Mouse (Mus musculus) layer of hippocampus, postnatal 10 days (tissue): ENCODE measurements around the gene 4931406P16Rik. TPM values are rescaled to one million over a fixed set of nuclear protein-coding genes. Genes with fewer than 3 reads are reported as not detected.
A peak's percentile ranks its signal among the peaks of the same experiment; 100 is the strongest.

Experiments used
- DNase-seq, 2 experiments: peaks; one replicate each; pipeline ENCODE4 v3.0.0; 2021; ENCODE audit warnings: low spot score in 2 of 2
- total RNA-seq, 2 experiments: library from RNA; stranded (reverse); gene quantifications; 2 replicates each; pipeline ENCODE4 v1.2.3; 2021

Gene 4931406P16Rik
- total RNA-seq, 2 experiments from 2014 or later: 57.7 to 62.4 TPM

DNA sequence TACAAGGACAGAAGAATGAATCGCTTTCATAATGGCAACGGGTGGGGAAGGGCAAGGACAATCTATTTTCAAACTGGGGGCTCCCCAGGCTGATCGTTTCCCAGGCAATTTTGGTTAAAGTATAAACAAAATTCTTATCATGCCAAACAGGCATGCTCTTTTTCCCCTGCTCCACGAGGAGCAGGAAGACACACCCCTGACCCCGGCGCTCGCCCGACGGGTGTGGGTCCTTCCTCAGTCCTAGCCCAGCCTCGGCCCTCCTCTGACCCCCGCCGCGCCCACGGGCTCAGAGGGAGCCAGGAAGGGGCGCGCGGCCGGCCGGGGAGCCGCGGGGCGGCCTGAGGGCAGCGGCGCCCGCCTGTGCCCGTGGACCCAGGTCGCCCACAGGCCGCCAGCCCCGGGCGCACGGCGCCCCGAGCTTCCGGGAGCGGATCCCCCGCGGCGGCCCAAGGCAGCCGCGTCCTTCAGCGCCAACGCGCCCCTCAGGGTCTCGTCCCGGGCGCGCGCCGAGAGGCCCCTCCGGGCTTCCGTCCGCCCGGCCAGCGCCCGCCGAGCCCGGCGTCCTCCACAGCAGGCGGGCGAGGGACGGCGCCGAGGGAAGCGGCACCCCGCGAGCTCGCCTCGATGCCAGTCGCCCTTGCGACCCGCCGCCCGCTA is 437 bp downstream of the 4931406P16Rik start:
- no peak for DNase-seq

DNA sequence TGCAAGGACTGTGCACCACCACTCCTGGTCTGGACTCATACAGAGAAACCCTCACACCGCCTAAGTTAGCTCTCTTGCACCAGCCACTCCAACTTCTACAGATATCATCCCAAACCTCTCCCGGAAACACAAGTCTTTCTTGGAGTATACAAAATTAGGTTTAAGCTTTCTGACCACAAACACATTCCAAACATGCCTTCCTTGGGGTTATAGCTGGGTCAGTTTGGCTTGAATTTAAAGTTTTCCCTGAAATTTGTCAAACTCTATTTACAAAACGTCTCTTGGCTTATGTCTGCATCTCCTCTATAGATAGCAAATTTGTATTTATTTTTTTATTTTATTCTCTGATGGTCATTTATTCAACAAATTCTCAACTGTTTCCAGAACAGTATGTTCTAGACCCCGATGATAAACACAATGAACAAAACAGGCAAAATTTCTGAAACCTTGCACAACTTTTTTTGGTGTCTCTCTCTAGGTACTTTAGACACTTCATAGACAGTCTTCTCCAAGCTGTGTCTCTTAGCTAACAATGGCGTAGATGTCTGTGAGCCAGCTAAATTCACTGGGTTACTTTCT is 4.1 kb downstream of the 4931406P16Rik start:
- no peak for DNase-seq

DNA sequence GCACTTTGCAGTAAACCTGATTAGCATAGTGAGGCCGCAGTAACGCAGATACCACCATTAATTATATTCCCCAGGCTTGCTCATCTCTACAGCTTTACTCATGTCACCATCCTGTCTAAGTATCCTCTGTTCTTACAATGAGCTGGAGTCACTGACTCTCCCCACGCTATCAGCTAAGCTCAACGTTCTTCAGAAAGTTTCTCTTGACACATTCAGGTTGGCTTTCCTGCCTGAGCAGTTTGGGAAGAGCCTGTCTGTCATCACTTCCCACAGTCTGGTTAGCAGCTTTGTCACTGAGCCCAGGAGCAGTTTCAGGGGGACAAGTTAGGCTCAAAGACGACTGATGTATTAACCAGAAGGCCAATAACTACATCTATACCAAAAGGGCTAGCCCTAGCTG is 4.8 kb downstream of the 4931406P16Rik start:
- no peak for DNase-seq

DNA sequence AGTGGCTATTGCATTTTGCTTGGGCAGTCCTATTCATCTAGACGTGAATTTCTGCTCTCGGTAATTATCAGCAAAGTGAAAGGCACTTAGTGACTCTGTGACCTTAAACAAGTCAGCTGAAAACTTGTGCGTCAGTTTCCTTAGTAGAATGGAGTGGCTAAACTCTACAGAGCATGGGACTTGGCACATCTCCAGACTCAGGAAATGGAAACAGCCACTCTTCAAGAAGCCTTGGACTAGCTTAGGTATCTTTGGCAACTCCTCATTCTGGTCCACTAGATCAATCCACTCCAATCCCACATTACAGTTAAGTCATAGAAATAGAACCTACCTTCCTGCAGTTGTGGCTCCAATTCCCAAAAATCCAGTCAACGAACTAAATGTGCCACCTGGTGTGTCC is 7.9 kb downstream of the 4931406P16Rik start:
- no peak for DNase-seq

DNA sequence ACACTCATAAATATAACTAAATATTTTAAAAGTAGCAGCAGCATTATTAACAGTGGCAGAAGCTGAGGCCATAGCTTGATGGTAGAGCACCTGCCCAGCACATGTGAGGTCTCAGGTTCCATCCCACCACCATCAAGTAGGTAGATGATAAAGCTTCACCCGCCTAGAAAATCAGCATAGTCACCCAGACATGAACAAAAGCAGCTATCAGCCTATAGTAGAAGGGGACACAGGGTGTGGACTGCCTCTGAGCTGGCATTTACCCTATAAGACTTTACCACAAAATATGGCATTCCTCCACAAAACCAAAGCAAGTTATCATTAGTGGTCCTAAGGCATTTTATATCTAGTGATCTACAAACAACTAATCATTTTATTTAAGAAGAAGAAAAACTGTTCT is 10.7 kb downstream of the 4931406P16Rik start:
- no peak for DNase-seq

DNA sequence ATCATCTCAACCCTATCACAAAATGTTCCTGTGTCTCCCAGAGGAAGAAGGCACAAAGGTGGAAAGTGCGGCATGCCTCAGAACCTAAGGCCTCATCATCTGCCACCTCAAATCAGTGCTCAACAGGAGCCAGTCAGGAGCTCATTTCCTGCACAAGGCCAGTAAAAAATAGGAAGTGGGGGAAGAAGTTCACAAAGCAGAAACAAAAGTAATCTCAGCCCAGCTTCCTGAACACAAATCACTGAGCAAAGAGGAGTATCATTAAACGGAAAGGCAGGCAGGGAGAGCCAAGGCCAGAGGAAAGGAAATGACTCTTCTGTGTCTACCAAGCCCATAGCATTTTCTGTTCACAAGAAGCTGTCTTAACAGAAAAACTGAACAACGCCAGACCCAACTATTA is 11.4 kb downstream of the 4931406P16Rik start:
- DNase-seq: no peak

DNA sequence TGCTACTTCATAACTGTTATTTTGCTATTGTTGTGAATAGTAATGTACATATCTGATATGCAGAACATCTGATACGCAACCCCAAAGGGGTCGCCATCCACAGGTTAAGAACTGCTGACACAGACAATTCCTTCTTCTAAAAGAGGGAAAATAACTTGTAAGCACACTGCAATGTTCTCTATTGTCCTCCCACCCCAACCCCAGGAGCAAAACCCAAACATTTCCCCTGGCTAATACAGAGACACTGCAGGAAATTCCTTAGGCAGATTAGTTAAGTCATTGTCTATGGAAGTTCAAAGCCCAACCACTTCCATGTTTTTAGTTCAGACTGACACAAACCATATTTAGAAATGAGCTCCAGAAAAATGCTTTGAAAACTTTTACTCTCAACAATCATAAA is 14.5 kb downstream of the 4931406P16Rik start:
- DNase-seq: no peak

DNA sequence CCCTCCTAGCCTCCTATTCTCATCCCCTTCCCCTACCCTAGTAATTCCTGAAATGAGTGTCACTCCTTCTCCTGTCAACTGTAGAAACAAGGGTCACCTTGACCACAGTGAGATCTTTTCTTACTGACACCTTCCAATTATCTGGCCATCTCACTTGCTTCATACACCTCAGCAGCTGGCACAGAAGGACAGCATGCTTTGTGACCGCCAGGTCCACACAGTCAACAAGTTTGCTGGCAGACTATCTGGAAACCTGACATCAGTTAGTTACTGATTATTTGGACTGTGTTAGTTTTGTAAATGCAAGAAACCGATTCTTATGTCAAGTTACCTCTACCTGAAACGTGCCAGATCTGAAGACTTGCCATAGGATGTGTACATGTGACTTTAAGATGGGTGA is 17.2 kb downstream of the 4931406P16Rik start:
- no peak for DNase-seq

DNA sequence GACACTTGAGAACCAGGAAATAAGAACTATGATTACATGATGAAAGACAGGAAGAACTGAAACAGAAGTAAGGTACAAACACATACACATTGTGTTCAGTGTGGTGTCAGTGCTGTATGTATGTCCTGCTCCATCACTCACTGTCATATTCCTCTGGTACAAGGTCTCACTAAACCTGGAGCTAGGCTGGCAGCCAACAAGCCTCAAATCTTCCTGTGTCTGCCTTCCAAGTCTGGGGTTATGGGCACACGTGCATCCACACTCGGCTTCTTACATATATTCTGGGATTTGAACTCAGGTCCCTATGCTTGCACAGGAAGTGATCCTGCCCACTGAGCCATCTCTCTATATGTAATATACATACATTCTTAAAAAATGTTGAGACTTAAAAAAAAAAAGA is 20.7 kb downstream of the 4931406P16Rik start:
- no peak for DNase-seq

DNA sequence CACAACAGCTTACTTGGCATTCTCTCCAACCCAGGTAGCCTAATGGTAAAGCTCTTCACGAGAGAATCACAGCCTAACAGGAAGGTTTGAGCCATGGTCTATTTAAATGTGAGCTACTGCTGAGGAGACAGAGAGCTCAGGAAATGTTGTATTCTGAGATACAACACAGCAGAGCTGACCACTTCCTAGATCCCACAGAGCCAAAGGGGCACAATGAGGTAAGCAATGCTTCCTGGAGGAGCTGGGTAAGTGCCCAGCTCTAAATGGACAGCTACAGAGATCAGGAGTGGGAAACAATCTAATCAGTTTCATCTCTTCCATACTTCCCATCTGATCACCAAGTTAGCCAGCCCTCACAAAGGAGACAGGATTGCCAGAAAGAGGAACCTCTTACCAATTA is 22.1 kb downstream of the 4931406P16Rik start:
- DNase-seq: no peak

DNA sequence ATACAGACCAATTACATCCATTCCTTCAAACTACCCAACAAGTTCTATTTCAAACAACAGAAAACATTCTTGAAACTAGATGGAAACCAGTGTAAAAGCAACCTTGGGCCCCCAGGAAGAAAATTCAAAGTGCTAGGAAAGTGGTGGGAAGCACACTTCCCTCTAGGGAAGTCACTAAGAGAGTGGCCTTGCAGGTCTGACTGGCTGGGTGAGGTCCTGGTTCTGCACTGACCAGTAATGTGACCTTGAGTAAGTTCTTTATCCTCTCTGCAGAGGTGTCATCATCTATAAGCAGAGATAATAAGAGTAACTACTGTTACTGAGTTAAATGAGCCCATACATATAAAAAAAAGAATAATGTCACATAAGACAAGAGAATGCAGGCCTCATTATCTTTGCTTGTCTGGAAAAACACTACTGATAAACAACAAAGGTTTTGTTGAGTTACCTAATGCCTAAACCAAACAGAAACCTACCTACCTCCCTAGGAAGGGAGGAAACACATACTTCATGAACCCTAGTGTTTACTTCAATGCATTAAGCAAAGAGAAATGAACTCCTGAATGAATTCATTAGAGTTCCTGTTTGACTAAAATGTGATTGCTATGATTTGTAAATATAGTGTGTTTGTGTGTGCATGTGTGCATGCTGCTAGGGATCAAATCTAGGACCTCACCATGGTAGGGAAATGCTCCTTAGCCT is 22.8 kb downstream of the 4931406P16Rik start:
- no peak for DNase-seq

DNA sequence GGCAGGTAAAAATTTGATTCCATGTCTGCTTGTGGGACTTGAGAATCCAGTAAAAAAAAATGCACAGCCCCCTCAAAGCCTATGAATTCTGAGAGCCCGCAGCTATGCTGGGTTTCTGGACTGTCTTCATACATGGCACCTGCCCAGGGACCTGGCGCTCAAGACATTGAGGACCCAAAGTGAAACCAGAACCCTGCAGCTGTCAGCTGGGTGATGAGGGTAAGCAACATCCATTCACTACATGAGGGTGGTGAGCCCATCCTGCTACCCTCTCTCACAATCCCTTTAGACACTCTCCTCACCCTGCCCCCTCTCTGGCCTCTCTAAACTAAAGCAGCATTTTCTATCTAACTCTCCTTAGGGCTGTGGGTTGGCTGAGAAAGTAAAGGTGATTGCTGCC is 35.7 kb downstream of the 4931406P16Rik start:
- no peak for DNase-seq

DNA sequence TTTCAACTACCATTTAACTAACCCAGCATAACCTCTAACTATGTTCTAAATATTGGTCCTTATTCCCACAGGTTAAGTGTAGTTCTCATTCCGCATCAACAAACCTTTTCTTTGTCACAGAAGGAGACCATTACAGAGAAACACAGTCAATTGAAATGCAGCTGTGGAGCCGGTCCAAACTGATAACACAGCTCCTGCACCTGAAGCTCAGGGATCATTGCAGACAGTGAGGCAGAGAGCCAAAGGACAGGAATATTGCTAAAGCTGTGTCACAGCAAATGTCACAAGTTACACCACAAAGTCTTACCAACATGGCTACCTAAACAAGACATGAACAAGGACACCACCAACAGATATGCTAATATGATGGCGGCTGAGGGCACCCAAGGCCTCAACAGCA is 37.3 kb downstream of the 4931406P16Rik start:
- DNase-seq: no peak

DNA sequence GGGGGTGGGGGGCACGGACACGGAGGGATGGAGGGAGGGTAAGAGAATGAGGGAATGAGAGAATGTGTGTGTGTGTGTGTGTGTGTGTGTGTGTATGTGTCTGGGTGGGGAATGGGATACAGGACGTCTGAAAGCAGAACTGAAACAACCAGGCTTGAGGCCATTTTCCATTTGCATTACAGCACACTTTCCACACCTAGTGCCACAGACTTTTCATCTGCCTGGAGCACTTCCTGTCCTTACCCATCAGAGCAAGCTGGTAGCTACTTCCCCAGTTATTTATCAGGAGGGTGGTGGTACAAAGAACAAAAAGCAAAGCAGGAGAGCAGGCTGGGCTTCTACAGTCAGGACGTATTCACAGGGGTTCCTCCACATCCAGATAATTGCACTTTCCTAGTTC is 40.9 kb downstream of the 4931406P16Rik start:
- DNase-seq: no peak

DNA sequence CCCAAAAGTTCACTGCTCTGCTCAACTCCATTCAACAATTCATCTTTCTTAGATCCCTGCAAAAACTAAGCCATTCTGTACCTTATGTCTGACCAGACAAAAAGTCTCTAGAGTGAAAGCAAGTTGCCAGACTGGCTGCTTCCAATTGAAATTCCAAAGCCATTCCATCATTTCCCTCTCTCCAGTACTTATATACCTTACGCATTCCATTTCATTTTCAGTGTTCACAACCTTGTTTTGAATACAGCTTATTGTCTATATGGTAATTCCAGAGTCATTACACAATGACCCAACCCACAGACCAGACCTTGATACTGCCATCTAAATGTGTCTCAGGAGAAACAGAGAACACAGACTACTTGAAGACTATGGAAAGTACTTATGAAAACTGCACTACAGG is 44.9 kb downstream of the 4931406P16Rik start:
- no peak for DNase-seq

DNA sequence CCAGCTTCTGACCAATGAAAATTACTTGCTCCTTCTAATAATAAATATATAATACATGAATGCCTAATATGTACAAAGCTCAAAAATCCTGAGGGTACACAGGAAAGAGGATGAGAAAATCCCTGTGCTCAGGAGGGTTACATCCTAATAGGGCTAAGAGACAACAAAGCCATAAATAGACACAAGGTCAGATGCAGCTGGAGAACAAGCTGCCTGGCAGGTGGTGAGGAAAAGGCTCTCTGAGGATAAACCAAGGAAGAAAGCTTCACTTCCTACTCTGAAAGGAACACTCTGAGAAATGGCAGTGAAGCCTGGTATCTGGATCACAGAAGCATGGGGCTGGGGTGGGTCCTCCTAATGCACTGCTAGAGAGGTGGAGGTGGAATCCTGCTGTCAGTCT is 46.9 kb downstream of the 4931406P16Rik start:
- DNase-seq: no peak

DNA sequence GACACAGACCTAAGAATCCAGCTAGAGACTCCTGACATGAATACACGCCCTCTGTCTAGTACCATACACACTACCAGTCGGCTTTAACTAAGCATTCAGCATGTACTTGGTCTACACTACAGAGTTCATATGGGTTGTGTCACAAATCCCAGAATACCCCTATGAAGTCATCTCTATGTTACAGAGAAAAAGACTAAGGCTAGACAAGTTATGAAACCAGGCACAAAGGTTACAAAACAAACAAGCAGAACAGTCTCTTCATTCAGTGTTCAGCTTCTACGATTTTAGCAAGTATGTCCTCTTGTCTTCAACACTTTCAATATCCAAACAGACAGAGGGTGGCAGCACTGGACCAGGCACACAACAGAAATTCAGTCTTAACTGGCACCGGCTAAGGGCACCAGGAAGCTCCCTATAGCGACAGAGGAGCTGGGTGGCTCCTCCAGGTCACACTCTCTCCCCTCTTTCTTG is 47.4 kb downstream of the 4931406P16Rik start:
- DNase-seq: peak; percentile 59 to 73

DNA sequence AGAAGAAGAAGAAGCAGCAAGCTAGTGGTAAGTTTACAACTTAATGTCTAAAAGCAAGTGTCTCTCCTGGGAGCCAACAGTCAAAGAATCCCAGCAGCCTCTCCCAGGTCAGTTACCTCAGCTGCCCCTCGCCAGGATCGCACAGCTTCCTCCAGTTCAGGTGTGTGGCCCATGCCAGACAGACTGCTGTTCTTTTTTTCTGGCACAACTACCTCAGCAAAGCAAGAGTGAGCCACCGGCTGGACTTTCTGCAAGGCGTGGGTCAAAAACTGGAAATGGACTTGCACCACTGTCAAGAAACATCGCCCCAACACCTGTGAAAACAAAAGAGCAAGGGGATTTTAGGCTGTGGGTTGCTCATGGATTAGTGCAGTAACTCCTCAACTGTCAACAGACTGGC is 49.9 kb downstream of the 4931406P16Rik start:
- no peak for DNase-seq

DNA sequence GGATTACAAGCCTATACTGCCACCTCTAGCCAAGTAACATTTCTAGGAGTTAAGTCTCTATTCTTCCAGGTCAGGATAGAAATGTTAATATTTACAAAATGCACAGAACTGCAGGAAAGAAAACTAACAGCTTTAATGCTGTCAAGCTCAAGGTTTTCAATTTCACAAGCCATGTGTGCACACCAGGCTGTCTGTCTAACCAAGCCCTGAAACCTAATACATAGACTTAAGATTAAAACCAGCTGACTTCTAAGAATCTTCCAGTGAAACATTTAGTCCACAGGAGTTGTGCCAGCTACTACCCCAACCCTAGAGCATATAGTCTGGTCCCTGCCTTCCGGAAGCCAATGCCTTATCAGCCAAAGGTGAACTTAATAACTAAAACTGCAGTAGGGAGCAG is 54.9 kb downstream of the 4931406P16Rik start:
- DNase-seq: no peak

DNA sequence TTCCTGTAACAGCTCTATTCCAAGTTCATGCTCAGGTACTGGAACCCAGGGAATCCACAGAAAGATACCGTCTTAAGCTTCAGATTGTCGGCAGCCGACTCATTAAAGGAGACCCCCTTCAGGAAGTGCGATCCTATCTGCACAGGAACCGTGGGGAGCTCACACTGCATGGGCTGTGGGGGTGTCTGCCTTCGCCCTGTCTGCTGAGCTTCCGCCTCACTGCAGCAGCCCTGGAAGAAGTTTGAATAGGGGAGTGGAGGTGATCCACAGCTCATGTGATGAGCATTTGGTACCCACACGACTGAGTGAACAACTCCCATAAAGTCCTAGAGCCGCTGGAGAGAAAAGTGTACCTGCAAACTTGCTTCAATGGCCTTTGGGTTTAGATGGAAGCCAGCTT is 56.1 kb downstream of the 4931406P16Rik start:
- no peak for DNase-seq

DNA sequence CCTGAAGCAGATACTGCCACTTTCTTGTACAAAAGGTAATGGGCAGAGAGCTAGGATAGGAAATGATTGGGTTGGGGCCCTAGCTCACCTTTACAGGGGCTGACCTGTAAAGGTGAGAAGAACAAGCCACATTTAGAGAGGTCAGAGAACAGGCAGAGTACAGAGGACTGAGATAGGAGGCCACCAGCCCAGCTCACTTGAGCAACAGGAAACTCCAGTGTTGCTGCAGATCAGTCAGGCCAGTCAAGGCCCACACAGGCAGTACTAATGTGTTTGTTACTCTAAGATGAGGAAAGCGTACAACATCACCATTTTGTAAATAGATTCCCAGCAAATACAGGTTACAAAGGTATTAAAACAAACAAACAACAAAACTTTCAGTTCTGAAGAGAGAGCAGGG is 57.4 kb downstream of the 4931406P16Rik start:
- no peak for DNase-seq

DNA sequence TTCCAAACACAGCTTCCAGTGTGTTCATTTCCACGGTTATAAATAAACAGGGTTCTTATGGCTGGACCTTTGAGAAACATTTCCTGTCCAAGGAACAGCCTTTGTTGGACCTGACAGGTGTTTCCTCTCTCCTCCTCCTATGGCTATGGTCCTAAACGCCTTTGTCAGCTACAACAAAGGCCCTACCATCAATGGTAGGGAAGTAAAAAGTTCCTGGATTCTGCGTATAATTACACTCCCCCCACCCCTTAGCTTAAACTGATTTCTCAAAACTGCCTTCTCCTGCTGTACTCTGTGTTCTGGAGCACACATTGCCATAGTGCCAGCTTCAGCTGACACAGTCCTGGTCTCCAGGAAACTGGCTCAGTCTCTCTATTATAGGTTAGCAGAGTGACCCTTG is 58.2 kb downstream of the 4931406P16Rik start:
- no peak for DNase-seq

DNA sequence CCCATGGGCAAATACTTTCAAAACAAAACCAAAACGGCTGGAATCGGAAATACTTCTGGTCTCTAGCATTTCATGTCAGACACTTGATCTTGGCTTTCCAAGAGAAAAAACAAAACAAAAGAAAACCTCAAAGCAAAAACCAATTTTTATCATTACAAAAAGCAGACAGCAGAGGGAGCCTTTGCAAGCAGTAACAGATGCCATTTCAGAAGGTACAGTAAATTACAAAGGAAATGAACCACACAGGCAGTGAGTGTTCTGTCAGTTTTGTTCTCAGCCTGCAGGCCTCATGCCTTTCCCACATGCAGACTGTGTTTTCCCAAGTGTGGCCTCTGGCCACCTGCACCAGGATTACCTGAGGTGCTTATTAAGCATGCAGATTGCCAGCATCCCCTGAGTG is 61.3 kb downstream of the 4931406P16Rik start:
- DNase-seq: no peak
